Mouse (Mus musculus): Measurements from ENCODE around the gene Uri1.

Uri1 gene

DNA sequence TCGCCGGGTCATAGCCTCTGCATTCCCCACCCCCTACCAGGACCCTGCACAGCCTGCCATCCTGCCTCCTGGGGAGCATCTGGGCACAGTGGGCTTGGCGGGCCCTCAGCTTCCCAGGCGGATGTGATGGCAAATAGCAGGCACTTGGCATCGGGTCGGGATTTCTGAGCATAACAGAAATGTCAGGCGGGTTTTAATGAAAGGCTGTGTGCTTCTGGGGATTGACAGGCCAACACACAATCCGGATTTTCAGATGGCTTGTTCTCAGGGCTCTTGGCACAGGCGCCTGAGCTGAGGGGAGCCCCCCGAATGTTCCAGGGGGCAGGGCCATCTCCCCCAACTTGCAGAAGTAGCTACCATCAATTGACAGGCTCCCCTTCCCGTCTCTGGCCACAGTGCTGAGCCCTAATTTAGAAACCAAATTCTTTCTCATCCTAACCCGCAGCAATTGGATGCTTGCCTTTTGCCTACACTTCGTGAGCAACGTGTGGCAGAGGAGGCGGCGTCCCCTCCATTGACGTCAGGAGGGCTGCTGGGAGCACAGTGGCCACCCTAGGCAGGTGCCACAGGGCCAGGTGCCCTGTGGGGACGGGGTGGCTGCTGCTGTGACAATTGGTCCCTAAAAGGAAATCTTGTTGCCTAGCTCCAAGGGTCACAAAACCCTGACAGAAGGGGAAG is 106.5 kb downstream of the Uri1 start:
- no peak for DNase-seq

DNA sequence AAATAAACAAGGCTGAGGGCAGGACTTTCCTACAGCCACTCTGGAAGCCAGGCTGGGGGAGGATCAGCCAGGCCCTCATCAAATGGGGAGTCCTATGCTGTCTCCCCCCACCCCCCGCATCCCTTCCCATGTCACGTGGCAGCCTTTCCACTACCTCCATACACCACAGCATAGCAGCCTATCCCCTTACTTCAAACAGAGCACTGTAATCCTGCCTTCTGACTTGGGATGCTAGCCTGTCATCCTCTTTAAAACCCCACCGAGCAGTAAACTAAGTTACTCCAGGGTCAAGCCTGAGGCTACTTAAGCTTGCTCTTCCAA is 111.6 kb downstream of the Uri1 start:
- no peak for DNase-seq

GRCm38 (mm10) chr7:37911114-37911801 is 112.1 kb downstream of the Uri1 start:
- no peak for DNase-seq

- no peak for DNase-seq
These were observed 113.2 kb downstream of the Uri1 start for GRCm38 (mm10) chr7:37910161-37910560.

All from lung, adult 18-20 months (tissue).